9 mouse cellular contexts compared by ENCODE assay signal in genomic region chr4:119751408-119752006, GRCm38 (mm10). TPM values are rescaled to one million over a fixed set of nuclear protein-coding genes. Genes with fewer than 3 reads are reported as not detected.
A peak's percentile ranks its signal among the peaks of the same experiment; 100 is the strongest.
DNase-seq lines count a peak whose midpoint lies in the region; ATAC-seq lines count a peak whose summit lies in the region.
"Had no signal": no experiment of that assay in that cellular context is flagged by ENCODE, and none has a peak within 500 bp of the region (broad histone marks: within the 10 kb centered on the region; RNA-seq: fewer than 3 reads in every experiment).

No protein-coding gene starts in this region.

- peak; percentile 94 for DNase-seq in heart, adult 11 months
- DNase-seq in heart, adult 8-10 months (ENCODE audit: low spot score): no peak
- peak; percentile 25 for DNase-seq in retina, postnatal 1 day
- DNase-seq in retina, embryonic 14.5 days (ENCODE audit: low spot score): no peak
- DNase-seq in kidney, postnatal 10 days: peak; percentile 70
- DNase-seq in lung, postnatal 4 days: peak; percentile 66 to 69
- DNase-seq: cerebellum, postnatal 36 days had no signal

- no peak for ATAC-seq in frontal cortex, adult (ENCODE audit: low TSS enrichment)
- no peak for ATAC-seq in erythroid progenitor cell, adult 5-6 weeks (replicated peaks; ENCODE audit: low FRiP score, poor library complexity, severe bottlenecking)

RNA-seq across cellular contexts. Expression of gene Hivep3, which starts 17.9 kb away (rescaled TPM):
- total RNA-seq in heart, adult 8-10 months (2022): 10 to 100 TPM in 2 of 4 experiments, 1 to 10 TPM in 2; 7.4 to 11.0 (median 9.2) TPM
- total RNA-seq in erythroid progenitor cell, adult 5-6 weeks (2015; ENCODE audit: low replicate concordance): 2.1 and 2.2 TPM in 2 replicates
- 0.15 TPM in 1 of 2 replicates, not detected in the other for total RNA-seq in erythroid progenitor cell, adult 5-6 weeks (2017; ENCODE audit: low replicate concordance)

Comparison
In these comparisons a context has a peak if more than half of its experiments do, and no peak if none do; other contexts are left out.
1. DNase-seq: peak in heart, adult 11 months (single experiment), retina, postnatal 1 day (single experiment), kidney, postnatal 10 days (single experiment) and lung, postnatal 4 days (2 of 2); none in heart, adult 8-10 months (single experiment) and retina, embryonic 14.5 days (single experiment).